Mouse (Mus musculus): ENCODE measurements around the gene Gtsf2.

DNA sequence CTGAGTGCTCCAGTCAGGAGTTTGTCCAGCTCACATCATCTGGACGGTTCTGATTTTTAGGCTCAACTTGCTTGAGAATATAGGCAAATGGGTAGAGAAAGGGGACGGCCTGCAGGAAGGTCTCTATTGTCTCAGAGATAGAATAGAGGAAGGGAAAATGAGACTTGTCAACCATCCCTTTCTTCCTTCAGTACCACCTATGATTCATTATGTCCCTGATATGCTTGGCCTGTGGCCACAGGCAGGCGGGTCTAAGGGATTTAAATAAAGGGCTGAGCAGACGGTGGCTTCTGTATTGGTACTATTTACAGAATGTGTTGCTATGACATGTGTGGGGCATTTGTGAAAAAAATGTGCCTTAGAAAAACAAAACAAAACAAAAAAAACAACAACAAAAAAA is 40.1 kb upstream of the Gtsf2 start:
- TF ChIP-seq POLR2A (IDR thresholded peaks at IDR 0.05; ENCODE audit: insufficient read length, low read depth) (no peak), MAX (IDR thresholded peaks at IDR 0.05; ENCODE audit: low read depth) (no peak), MYOG (IDR thresholded peaks at IDR 0.05; ENCODE audit: control insufficient read depth in 1 of 3, insufficient read depth in 1 of 3, insufficient read length in 2 of 3, low read depth in 2 of 3) (no peak), USF1 (IDR thresholded peaks at IDR 0.05; ENCODE audit: low read depth) (no peak), TCF12 (IDR thresholded peaks at IDR 0.05; ENCODE audit: insufficient read depth, poor library complexity, severe bottlenecking) (no peak), SRF (IDR thresholded peaks at IDR 0.05; ENCODE audit: control insufficient read depth, insufficient read length, low read depth) (no peak), POLR2AphosphoS2 (IDR thresholded peaks at IDR 0.05; ENCODE audit: insufficient read length, low read depth) (no peak), REST (IDR thresholded peaks at IDR 0.05; ENCODE audit: insufficient read depth, insufficient read length) (no peak), E2F4 (IDR thresholded peaks at IDR 0.05; ENCODE audit: insufficient read depth) (no peak), MYOD1 (IDR thresholded peaks at IDR 0.05; ENCODE audit: control insufficient read depth in 1 of 3, insufficient read length in 2 of 3, low read depth in 2 of 3) (no peak), CEBPB (IDR thresholded peaks at IDR 0.05; ENCODE audit: insufficient read depth, poor library complexity, severe bottlenecking) (no peak), TCF3 (IDR thresholded peaks at IDR 0.05; ENCODE audit: insufficient read length, low read depth) (no peak)
